Mouse (Mus musculus) MEL (cell line): ENCODE measurements around the gene Edem3. TPM values are rescaled to one million over a fixed set of nuclear protein-coding genes. Genes with fewer than 3 reads are reported as not detected.

ENCODE experiments used
- DNase-seq: peaks from one replicate; pipeline ENCODE4 v3.0.0; 2011; ENCODE audit warnings: low read depth, low spot score
- H3K27ac ChIP-seq: 2 replicates; pipeline ENCODE4 v1.5.1; 2012; ENCODE audit warnings: low read depth, mild to moderate bottlenecking, control low read depth, low read length, moderate library complexity; ENCODE audit not compliant: control insufficient read depth
- H3K27me3 ChIP-seq, 2 experiments: fragments of 150-350 bp in 1 of 2; sonication (generic) in 1 of 2; 2 replicates each; pipeline ENCODE4 v1.6.1; 2012; ENCODE audit warnings: low read length in 2 of 2, mild to moderate bottlenecking in 2 of 2, improper control_type of control experiment in 1 of 2, moderate library complexity in 1 of 2; ENCODE audit not compliant: insufficient read depth in 2 of 2, control insufficient read depth in 1 of 2
- H3K36me3 ChIP-seq, 2 experiments: 2 replicates each; pipeline ENCODE4 v1.6.1; 2012 to 2014; ENCODE audit warnings: low read length in 2 of 2, improper control_type of control experiment in 1 of 2, inconsistent platforms in 1 of 2, mild to moderate bottlenecking in 1 of 2; ENCODE audit not compliant: insufficient read depth in 2 of 2, control insufficient read depth in 1 of 2
- H3K4me1 ChIP-seq, 2 experiments: fragments of 150-350 bp in 1 of 2; sonication (generic) in 1 of 2; 2 replicates each; pipeline ENCODE4 v1.6.1; 2012; ENCODE audit warnings: low read length in 2 of 2, improper control_type of control experiment in 1 of 2, mild to moderate bottlenecking in 1 of 2; ENCODE audit not compliant: insufficient read depth in 2 of 2, control insufficient read depth in 1 of 2
- H3K4me3 ChIP-seq, 2 experiments: fragments of 150-350 bp in 1 of 2; sonication (generic) in 1 of 2; 2 replicates each; pipeline ENCODE4 v1.5.1; 2012; ENCODE audit warnings: low read depth in 2 of 2, low read length in 2 of 2, mild to moderate bottlenecking in 2 of 2, moderate library complexity in 2 of 2, control low read depth in 1 of 2, improper control_type of control experiment in 1 of 2; ENCODE audit not compliant: control insufficient read depth in 1 of 2, insufficient read depth in 1 of 2
- H3K79me2 ChIP-seq: 2 replicates; pipeline ENCODE4 v1.6.1; 2012; ENCODE audit warnings: mild to moderate bottlenecking, low read length, moderate library complexity; ENCODE audit not compliant: control insufficient read depth, poor library complexity, insufficient read depth
- H3K9ac ChIP-seq: 2 replicates; pipeline ENCODE4 v1.6.1; 2012; ENCODE audit warnings: low read depth, mild to moderate bottlenecking, control low read depth, low read length, moderate library complexity; ENCODE audit not compliant: control insufficient read depth, poor library complexity, severe bottlenecking
- H3K9me3 ChIP-seq: fragments of 150-350 bp; sonication (generic); replicated peaks from 2 replicates; pipeline ENCODE4 v1.6.1; 2012; ENCODE audit warnings: mild to moderate bottlenecking, low read length, improper control_type of control experiment, moderate library complexity; ENCODE audit not compliant: insufficient read depth
- CHD1 ChIP-seq: IDR thresholded peaks from 2 replicates; pipeline ENCODE4 v1.6.1; 2012; ENCODE audit warnings: low read depth, mild to moderate bottlenecking, inconsistent platforms, low read length, improper control_type of control experiment
- CTCF ChIP-seq, 3 experiments: IDR thresholded peaks in 2 of 3; conservative IDR thresholded peaks in 1 of 3; 2 replicates each; pipeline ENCODE4 v1.5.1; 2011 to 2012; ENCODE audit warnings: low read length in 3 of 3, low read depth in 2 of 3, mild to moderate bottlenecking in 2 of 3, improper control_type of control experiment in 1 of 3, inconsistent platforms in 1 of 3, mixed read lengths in 1 of 3, moderate library complexity in 1 of 3; ENCODE audit not compliant: control insufficient read depth in 1 of 3, insufficient read depth in 1 of 3, poor library complexity in 1 of 3, severe bottlenecking in 1 of 3
- E2F4 ChIP-seq: IDR thresholded peaks from 2 replicates; pipeline ENCODE4 v1.6.1; 2011; ENCODE audit warnings: low read depth, low read length, improper control_type of control experiment, borderline replicate concordance
- JUND ChIP-seq: IDR thresholded peaks from 2 replicates; pipeline ENCODE4 v1.6.1; 2011; ENCODE audit warnings: low read depth, mild to moderate bottlenecking, improper control_type of control experiment, low read length
- KAT2A ChIP-seq: conservative IDR thresholded peaks from 2 replicates; pipeline ENCODE4 v1.6.1; 2012; ENCODE audit warnings: low read depth, low read length, improper control_type of control experiment, inconsistent platforms
- MAX ChIP-seq: IDR thresholded peaks from 2 replicates; pipeline ENCODE4 v1.6.1; 2011; ENCODE audit warnings: low read length, improper control_type of control experiment
- MXI1 ChIP-seq: IDR thresholded peaks from 2 replicates; pipeline ENCODE4 v1.6.1; 2011; ENCODE audit warnings: mild to moderate bottlenecking, low read depth, low read length, improper control_type of control experiment
- MYC ChIP-seq: IDR thresholded peaks from 2 replicates; pipeline ENCODE4 v1.6.1; 2011; ENCODE audit warnings: low read depth, mild to moderate bottlenecking, low read length, improper control_type of control experiment, moderate library complexity
- POLR2A ChIP-seq, 2 experiments: IDR thresholded peaks; 2 replicates each; pipeline ENCODE4 v1.6.1; 2011 to 2012; ENCODE audit warnings: low read length in 2 of 2, mild to moderate bottlenecking in 2 of 2, control low read depth in 1 of 2, improper control_type of control experiment in 1 of 2, low read depth in 1 of 2, moderate library complexity in 1 of 2; ENCODE audit not compliant: control insufficient read depth in 1 of 2, insufficient read depth in 1 of 2, poor library complexity in 1 of 2
- SIN3A ChIP-seq: IDR thresholded peaks from 2 replicates; pipeline ENCODE4 v1.6.1; 2012; ENCODE audit warnings: low read length, improper control_type of control experiment, inconsistent platforms
- USF1 ChIP-seq: IDR thresholded peaks from 2 replicates; pipeline ENCODE4 v1.6.1; 2014; ENCODE audit warnings: low read depth, mild to moderate bottlenecking, inconsistent platforms, low read length, improper control_type of control experiment, moderate library complexity
- USF2 ChIP-seq, 2 experiments: IDR thresholded peaks; 2 replicates each; pipeline ENCODE4 v1.6.1; 2011 to 2012; ENCODE audit warnings: improper control_type of control experiment in 2 of 2, low read length in 2 of 2, borderline replicate concordance in 1 of 2, inconsistent platforms in 1 of 2, low read depth in 1 of 2, mild to moderate bottlenecking in 1 of 2; ENCODE audit not compliant: insufficient read depth in 1 of 2
- polyA plus RNA-seq, 2 experiments: library from polyadenylated mRNA; stranded (reverse) in 1 of 2; unstranded in 1 of 2; fragments of >175 nt in 1 of 2; fragments of >200 nt in 1 of 2; gene quantifications; 2 replicates each; pipeline versions ENCODE4 v1.2.1 to v1.2.4; 2012; ENCODE audit warnings: low replicate concordance in 2 of 2, low read depth in 1 of 2; ENCODE audit not compliant: insufficient read length in 2 of 2, insufficient read depth in 1 of 2, missing spikeins in 1 of 2
- total RNA-seq: library from RNA; depleted of rRNA; stranded (reverse); fragments of 300-350 nt; gene quantifications from 2 replicates; pipeline ENCODE4 v1.2.3, GENCODE M21; 2012

Edem3 gene
- total and polyA plus RNA-seq, 3 experiments = 11.6 to 15.6 TPM; not detected in 1

DNA sequence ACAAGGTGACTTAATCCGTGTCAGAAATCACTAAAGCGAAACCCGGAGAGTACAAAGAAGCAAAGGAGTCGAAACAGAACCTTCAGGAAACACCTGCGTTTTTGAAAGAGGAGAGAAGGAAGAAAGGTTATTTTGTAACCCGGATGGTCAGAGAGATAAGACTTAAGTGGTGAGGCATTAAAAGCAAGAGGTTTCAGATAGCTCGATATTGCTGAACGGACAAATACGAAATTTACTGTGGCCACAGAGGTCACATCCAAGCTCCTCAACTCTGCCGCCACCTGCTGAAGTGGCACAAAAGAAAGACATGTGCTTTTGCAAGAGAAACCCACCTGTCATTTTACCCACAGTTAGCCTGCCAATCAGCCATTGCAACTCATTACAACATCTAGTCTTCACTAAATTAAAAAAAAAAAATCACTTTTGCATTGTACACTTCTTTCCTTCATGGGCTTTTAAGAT lies 1.1 kb upstream of the Edem3 start (continued):
- TF ChIP-seq KAT2A (no peak), POLR2A (IDR thresholded peaks at IDR 0.05; ENCODE audit: control insufficient read depth in 1 of 2, insufficient read depth in 1 of 2, low read depth in 1 of 2, low read length in 2 of 2, poor library complexity in 1 of 2) (no peak)

DNA sequence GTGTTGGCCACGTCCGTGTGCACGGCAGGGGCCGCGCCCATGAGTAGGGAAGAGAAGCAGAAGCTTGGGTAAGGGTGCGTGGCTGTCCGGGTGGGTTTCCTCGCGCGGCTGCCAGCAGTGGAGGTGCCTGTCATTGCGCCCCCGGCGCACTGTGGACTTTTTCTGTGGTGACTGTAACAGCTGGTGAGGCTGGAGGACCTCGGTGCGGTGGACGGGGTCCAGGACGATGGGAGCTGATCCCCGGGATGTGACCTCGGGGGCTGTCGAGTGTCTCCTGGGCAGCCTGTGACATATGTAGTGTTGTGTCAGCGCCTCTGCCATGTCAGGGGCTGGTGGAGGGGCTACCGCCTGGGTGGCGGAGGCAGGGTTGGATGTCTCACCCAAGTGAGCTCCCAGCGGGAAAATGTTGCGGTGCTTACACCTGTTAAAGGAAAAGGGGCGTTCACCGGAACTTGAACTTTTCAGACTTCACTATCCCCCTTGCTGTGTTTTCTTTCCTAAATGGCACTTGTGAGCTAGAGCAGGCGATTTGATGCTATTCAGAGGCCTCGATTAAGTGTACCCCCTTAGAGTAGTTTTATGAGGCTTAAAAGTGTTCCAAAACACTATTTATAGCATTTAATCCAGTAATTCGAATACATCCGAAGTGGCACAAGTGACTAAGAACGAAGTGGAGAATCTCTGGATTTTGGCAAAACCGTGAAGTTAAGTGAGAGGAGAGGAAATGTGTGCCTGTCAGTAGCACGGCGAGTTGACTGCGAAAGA lies 671 bp downstream of the Edem3 start:
- peak overlapping the region; percentile 81 for H3K9ac ChIP-seq
- TF ChIP-seq MYC (peak; percentile 6; the same call in 1 of the 2 replicates), SIN3A (0 out of 2 replicates have a peak, but pooled peaks have one; percentile 5), MAX (no peak), POLR2A (IDR thresholded peaks at IDR 0.05; ENCODE audit: control insufficient read depth in 1 of 2, insufficient read depth in 1 of 2, low read depth in 1 of 2, low read length in 2 of 2, poor library complexity in 1 of 2) (peak in 1 of 2 experiments; percentile 14; a peak in 1 of 4 replicates)
- H3K4me3 ChIP-seq = peak overlapping the region; percentile 77 to 81
- H3K27me3 ChIP-seq = no peaks in the 10 kb centered on the region
- H3K4me1 ChIP-seq = peaks cover 9 to 11% of the 10 kb centered on the region in 2 experiments
- H3K36me3 ChIP-seq = peaks cover 4 to 26% of the 10 kb centered on the region in 2 experiments
- H3K27ac ChIP-seq = no peak overlapping the region; the same call in 1 of the 2 replicates
- peaks cover 17% of the 10 kb centered on the region for H3K79me2 ChIP-seq
- H3K9me3 ChIP-seq = no peaks in the 10 kb centered on the region
- peak; percentile 43 for DNase-seq

GRCm38 (mm10) chr1:151756425-151756728 lies 1.2 kb downstream of the Edem3 start:
- Histone ChIP-seq H3K4me1 (peaks cover 9 to 10% of the 10 kb centered on the region in 2 experiments), H3K9ac (peak overlapping the region; percentile 81), H3K27ac (no peak overlapping the region), H3K4me3 (peak overlapping the region; percentile 77 to 81), H3K27me3 (no peaks in the 10 kb centered on the region), H3K79me2 (peaks cover 17% of the 10 kb centered on the region), H3K36me3 (peaks cover 5 to 22% of the 10 kb centered on the region in 2 experiments), H3K9me3 (no peaks in the 10 kb centered on the region)
- peak; percentile 38 for DNase-seq
- TF ChIP-seq JUND = no peak
- peak; percentile 75 for TF ChIP-seq USF1
- no peak for TF ChIP-seq CHD1
- TF ChIP-seq USF2 (IDR thresholded peaks at IDR 0.05; ENCODE audit: borderline replicate concordance in 1 of 2, insufficient read depth in 1 of 2, low read depth in 1 of 2, low read length in 2 of 2) = peak in 1 of 2 experiments; percentile 38; a peak in 1 of 4 replicates
- TF ChIP-seq MXI1 = 0 out of 2 replicates have a peak, but pooled peaks have one; percentile 30
- TF ChIP-seq MAX = 0 out of 2 replicates have a peak, but pooled peaks have one; percentile 54

DNA sequence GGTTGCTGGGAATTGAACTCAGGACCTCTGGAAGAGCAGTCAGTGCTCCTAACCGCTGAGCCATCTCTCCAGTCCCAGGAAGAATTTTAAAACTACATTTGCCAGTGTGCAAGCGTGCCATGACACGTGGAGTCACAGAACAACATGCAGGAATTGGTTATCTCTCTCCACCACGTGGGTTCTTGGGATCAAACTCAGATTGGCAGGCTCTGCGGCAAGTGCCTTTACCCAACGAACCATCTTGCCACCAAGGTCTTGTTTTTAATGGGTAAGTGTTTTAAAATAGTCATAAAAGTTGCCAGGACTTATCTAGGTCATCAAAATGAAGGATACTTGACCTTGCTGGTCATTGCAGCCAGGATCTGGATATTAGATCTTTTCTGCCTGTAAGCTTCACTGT lies 3.1 kb downstream of the Edem3 start:
- DNase-seq = no peak
- Histone ChIP-seq H3K27ac (no peak overlapping the region), H3K9me3 (no peaks in the 10 kb centered on the region), H3K4me1 (peaks cover 0 to 7% of the 10 kb centered on the region in 2 experiments; a peak in 2 of 4 replicates), H3K27me3 (no peaks in the 10 kb centered on the region), H3K79me2 (peaks cover 17% of the 10 kb centered on the region), H3K4me3 (no peak overlapping the region), H3K9ac (no peak overlapping the region), H3K36me3 (peaks cover 10 to 15% of the 10 kb centered on the region in 2 experiments)
- TF ChIP-seq CTCF (IDR thresholded peaks at IDR 0.05 in 2 of 3, conservative IDR thresholded peaks at IDR 0.05 in 1 of 3; ENCODE audit: control insufficient read depth in 1 of 3, insufficient read depth in 1 of 3, low read depth in 2 of 3, low read length in 3 of 3, poor library complexity in 1 of 3, severe bottlenecking in 1 of 3) (no peak), E2F4 (no peak)
